Mouse (Mus musculus) liver, adult 2 months (tissue): ENCODE data around the gene Ryr3.

Source experiments
- CTCF ChIP-seq: fragments of 200-500 bp; IDR thresholded peaks from 2 replicates; pipeline ENCODE4 v1.5.1; 2011; ENCODE audit warnings: low read depth, low read length, control low read depth
- POLR2A ChIP-seq: fragments of 200-500 bp; IDR thresholded peaks from 2 replicates; pipeline ENCODE4 v1.6.1; 2011; ENCODE audit warnings: low read length, control low read depth; ENCODE audit not compliant: insufficient read depth; ENCODE audit errors: extremely low read depth

GRCm38 (mm10) chr2:112614375-112614774 lies 602.5 kb downstream of the Ryr3 start:
- no peak for TF ChIP-seq CTCF
- no peak for TF ChIP-seq POLR2A
